Mouse (Mus musculus): ENCODE measurements around the gene Tgfbr3. TPM values are rescaled to one million over a fixed set of nuclear protein-coding genes. Genes with fewer than 3 reads are reported as not detected.

Tgfbr3 gene
- polyA plus RNA-seq, 1 experiment from 2014 or later: 10.5 TPM

DNA sequence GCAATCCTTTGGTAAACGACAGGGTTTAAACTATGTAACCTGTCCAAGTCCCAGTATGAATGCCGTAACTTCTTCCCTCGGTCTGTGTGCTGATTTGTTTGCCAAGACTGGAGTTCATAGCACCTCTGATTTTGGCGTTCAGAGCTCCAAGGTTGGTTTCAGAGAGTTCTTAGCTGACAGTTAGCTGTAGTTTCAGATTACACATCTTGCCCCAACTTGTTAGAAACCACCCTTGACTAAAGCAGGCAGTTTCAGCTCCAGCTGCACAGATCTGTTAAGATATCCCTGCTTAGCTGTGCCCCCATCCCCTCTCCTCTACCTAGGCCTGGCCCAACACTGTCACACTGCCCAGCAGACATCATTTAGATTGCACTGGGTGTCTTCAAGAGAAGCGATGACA is 81.5 kb downstream of the Tgfbr3 start:
- Histone ChIP-seq H3K4me2 (ENCODE audit: low read depth, low read length) (no peak overlapping the region), H3K9me3 (replicated peaks; ENCODE audit: control insufficient read depth, low read length) (no peaks in the 10 kb centered on the region), H3K4me1 (ENCODE audit: control insufficient read depth, insufficient read depth, low read length) (no peaks in the 10 kb centered on the region), H3K9ac (replicated peaks; ENCODE audit: low read length) (no peak overlapping the region), H3K4me3 (ENCODE audit: low read depth, low read length) (no peak overlapping the region), H3K27ac (replicated peaks; ENCODE audit: low read depth, low read length) (no peak overlapping the region), H3K36me3 (replicated peaks; ENCODE audit: control insufficient read depth, insufficient read depth, low read depth, low read length) (no peaks in the 10 kb centered on the region), H3K27me3 (ENCODE audit: control insufficient read depth, insufficient read depth, low read length) (no peaks in the 10 kb centered on the region)
- WGBS: 75% methylated on average over 5 of the region's 5 CpGs
- DNase-seq (ENCODE audit: low spot score) (no peak), ATAC-seq (replicated peaks; ENCODE audit: insufficient number of reproducible peaks, low FRiP score, low TSS enrichment, low read depth) (no peak)

DNA sequence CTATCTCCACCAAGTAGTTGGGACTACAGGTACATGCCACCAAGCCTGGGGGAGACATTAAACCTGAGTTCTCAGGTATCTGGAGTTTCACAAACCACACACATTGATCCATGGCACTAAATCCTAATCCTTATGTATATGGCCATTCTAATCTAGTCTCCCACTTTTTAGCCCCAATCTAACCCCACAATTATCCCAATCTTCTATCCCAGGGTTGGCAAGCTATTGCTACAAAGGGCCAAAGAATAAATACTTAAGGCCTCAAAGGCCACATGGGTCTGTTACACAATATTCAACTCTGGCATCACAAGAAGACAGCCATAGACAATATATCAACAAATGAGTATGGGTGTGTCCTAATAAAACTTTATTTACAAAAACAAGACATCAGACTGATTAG is 85.1 kb downstream of the Tgfbr3 start:
- Histone ChIP-seq H3K27me3 (ENCODE audit: control insufficient read depth, insufficient read depth, low read length) (no peaks in the 10 kb centered on the region), H3K4me2 (ENCODE audit: low read depth, low read length) (no peak overlapping the region), H3K9me3 (replicated peaks; ENCODE audit: control insufficient read depth, low read length) (no peaks in the 10 kb centered on the region), H3K9ac (replicated peaks; ENCODE audit: low read length) (no peak overlapping the region), H3K4me3 (ENCODE audit: low read depth, low read length) (no peak overlapping the region), H3K36me3 (replicated peaks; ENCODE audit: control insufficient read depth, insufficient read depth, low read depth, low read length) (no peaks in the 10 kb centered on the region), H3K27ac (replicated peaks; ENCODE audit: low read depth, low read length) (no peak overlapping the region), H3K4me1 (ENCODE audit: control insufficient read depth, insufficient read depth, low read length) (0 out of 2 replicates have a peak, but pooled peaks cover 9% of the 10 kb centered on the region)
- no peak for ATAC-seq (replicated peaks; ENCODE audit: insufficient number of reproducible peaks, low FRiP score, low TSS enrichment, low read depth)
- no peak for DNase-seq (ENCODE audit: low spot score)

DNA sequence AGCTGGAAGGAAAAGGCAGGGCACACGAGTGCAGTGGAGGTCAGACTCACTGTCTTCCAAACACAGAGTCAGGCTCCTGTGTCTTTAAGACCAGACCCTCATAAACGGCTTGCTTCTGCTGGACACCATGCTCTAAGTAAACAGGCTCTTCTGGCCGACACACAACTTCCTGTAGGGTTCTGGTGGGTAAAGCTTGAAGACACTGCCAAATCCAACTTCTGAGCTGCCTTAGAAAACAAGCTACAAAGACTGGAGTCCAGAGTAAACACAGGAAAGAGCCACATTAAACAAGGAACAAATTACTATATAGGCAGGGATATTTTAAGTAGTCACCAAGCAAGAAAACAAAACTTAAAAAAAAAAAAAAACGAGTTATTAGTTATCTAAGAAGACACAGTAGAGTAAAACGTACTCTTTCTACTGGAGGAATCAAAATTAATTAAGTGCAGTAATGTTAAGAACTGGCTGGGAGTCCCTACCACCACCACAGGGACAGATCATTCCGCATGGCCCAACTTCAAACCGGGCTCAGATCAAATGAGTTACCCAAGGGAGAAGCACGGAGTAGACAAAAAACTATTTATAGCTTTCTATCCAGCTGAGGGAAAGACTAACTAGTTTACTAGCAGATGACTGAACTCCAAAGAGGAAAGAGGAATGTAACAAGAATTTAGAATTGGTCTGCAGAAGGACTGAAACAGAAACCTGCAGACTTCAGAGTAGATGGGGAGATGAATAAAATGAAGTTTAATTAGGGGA is 86.4 kb downstream of the Tgfbr3 start:
- 40% methylated on average over 8 of the region's 8 CpGs for WGBS
- no peaks in the 10 kb centered on the region for H3K27me3 ChIP-seq (ENCODE audit: control insufficient read depth, insufficient read depth, low read length)
- no peak overlapping the region; the same call in 1 of the 2 replicates for H3K27ac ChIP-seq (replicated peaks; ENCODE audit: low read depth, low read length)
- no peaks in the 10 kb centered on the region for H3K36me3 ChIP-seq (replicated peaks; ENCODE audit: control insufficient read depth, insufficient read depth, low read depth, low read length)
- no peak for ATAC-seq (replicated peaks; ENCODE audit: insufficient number of reproducible peaks, low FRiP score, low TSS enrichment, low read depth)
- no peak overlapping the region for H3K4me3 ChIP-seq (ENCODE audit: low read depth, low read length)
- H3K9ac ChIP-seq (replicated peaks; ENCODE audit: low read length): no peak overlapping the region
- no peak for DNase-seq (ENCODE audit: low spot score)
- no peaks in the 10 kb centered on the region for H3K9me3 ChIP-seq (replicated peaks; ENCODE audit: control insufficient read depth, low read length)
- H3K4me1 ChIP-seq (ENCODE audit: control insufficient read depth, insufficient read depth, low read length): 0 out of 2 replicates have a peak, but pooled peaks cover 9% of the 10 kb centered on the region
- no peak overlapping the region for H3K4me2 ChIP-seq (ENCODE audit: low read depth, low read length)

DNA sequence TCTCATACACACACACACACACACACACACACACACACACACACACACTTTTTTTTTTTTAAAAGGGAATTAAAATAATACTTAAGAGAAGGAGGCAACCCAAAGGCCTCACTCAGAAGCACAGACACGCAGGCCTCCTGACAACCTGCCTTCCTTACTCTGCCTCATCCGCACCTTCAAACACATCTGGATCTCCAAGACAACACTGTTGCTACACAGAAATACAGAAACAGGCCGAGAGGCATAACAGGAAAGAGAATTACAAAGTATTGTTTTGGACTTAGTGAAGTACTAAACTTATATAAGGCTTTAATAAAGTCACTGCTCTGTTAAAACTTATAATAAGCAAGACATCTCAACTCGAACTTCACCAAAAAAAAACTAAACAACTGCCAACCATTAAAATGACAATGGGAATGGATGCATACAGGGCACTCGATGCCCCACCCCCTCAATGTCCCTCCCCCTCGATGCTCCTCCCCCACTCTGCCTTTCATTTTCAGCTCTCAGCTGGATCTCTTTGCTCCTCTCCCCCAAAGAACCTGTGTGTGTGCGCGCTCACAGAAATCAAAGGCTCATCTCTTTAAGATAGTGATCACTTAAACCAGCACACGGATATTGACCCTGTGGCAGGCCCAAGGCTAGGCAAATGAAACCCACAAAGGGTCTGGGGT is 87.8 kb downstream of the Tgfbr3 start:
- Histone ChIP-seq H3K4me1 (ENCODE audit: control insufficient read depth, insufficient read depth, low read length) (0 out of 2 replicates have a peak, but pooled peaks cover 9% of the 10 kb centered on the region), H3K4me2 (ENCODE audit: low read depth, low read length) (no peak overlapping the region), H3K9ac (replicated peaks; ENCODE audit: low read length) (no peak overlapping the region), H3K27ac (replicated peaks; ENCODE audit: low read depth, low read length) (no peak overlapping the region), H3K4me3 (ENCODE audit: low read depth, low read length) (no peak overlapping the region), H3K27me3 (ENCODE audit: control insufficient read depth, insufficient read depth, low read length) (no peaks in the 10 kb centered on the region), H3K9me3 (replicated peaks; ENCODE audit: control insufficient read depth, low read length) (no peaks in the 10 kb centered on the region), H3K36me3 (replicated peaks; ENCODE audit: control insufficient read depth, insufficient read depth, low read depth, low read length) (no peaks in the 10 kb centered on the region)
- WGBS: 62% methylated on average over 9 of the region's 9 CpGs
- DNase-seq (ENCODE audit: low spot score) (no peak), ATAC-seq (replicated peaks; ENCODE audit: insufficient number of reproducible peaks, low FRiP score, low TSS enrichment, low read depth) (no peak)

DNA sequence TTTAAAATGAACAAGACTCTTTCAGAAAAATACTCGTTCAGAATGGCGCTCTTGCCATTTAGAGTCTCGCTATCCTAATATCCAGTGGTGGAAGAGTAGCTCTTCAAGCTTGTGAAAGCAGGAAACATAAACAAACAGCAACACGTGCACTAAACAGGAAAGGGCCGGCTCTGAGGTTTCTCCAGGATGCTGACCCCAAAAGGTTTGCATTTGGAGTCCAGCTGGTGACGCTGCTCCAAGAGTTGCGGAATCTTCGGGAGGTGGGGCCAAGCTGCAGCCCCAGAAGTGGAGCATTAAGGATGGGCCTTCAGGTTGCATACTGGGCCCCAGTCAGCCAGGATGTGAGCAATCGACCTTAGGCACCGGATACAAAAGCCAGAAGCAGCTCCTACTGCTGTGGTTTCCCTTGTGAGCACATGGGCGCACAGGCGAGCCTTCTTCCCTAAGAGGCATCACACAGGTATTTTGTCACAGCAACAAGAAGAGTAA is 88.5 kb downstream of the Tgfbr3 start:
- peak; percentile 43 for DNase-seq (ENCODE audit: low spot score)
- H3K4me2 ChIP-seq (ENCODE audit: low read depth, low read length): no peak overlapping the region
- H3K36me3 ChIP-seq (replicated peaks; ENCODE audit: control insufficient read depth, insufficient read depth, low read depth, low read length): no peaks in the 10 kb centered on the region
- WGBS: 33% methylated on average over 12 of the region's 12 CpGs
- H3K4me3 ChIP-seq (ENCODE audit: low read depth, low read length): no peak overlapping the region
- no peaks in the 10 kb centered on the region for H3K9me3 ChIP-seq (replicated peaks; ENCODE audit: control insufficient read depth, low read length)
- H3K4me1 ChIP-seq (ENCODE audit: control insufficient read depth, insufficient read depth, low read length): 0 out of 2 replicates have a peak, but pooled peaks cover 9% of the 10 kb centered on the region
- H3K27me3 ChIP-seq (ENCODE audit: control insufficient read depth, insufficient read depth, low read length): no peaks in the 10 kb centered on the region
- no peak overlapping the region for H3K9ac ChIP-seq (replicated peaks; ENCODE audit: low read length)
- no peak overlapping the region for H3K27ac ChIP-seq (replicated peaks; ENCODE audit: low read depth, low read length)
- no peak for ATAC-seq (replicated peaks; ENCODE audit: insufficient number of reproducible peaks, low FRiP score, low TSS enrichment, low read depth)

DNA sequence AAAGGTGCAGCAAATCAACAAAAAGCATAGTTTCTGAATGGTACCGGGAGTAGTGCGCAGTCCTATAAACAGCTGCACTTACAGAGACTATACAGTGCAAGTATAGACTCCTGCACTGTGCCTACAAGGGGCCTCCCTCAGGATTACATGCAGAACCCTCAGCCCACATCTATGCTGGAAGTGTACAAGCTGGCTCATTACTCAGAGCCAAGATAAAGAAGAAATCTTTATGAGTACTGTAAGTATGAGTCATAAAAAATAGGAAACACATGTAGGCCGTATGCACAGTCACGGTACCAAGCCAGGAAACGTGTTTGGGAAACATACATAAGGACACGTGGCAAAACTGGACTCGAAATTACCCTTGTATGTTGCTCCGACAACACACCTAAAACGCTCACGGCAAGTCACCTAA is 89.2 kb downstream of the Tgfbr3 start:
- Histone ChIP-seq H3K9me3 (replicated peaks; ENCODE audit: control insufficient read depth, low read length) (no peaks in the 10 kb centered on the region), H3K4me3 (ENCODE audit: low read depth, low read length) (no peak overlapping the region), H3K4me2 (ENCODE audit: low read depth, low read length) (no peak overlapping the region), H3K9ac (replicated peaks; ENCODE audit: low read length) (no peak overlapping the region), H3K4me1 (ENCODE audit: control insufficient read depth, insufficient read depth, low read length) (0 out of 2 replicates have a peak, but pooled peaks cover 9% of the 10 kb centered on the region), H3K36me3 (replicated peaks; ENCODE audit: control insufficient read depth, insufficient read depth, low read depth, low read length) (no peaks in the 10 kb centered on the region), H3K27ac (replicated peaks; ENCODE audit: low read depth, low read length) (0 out of 2 replicates have a peak overlapping the region, but pooled peaks have one; percentile 20), H3K27me3 (ENCODE audit: control insufficient read depth, insufficient read depth, low read length) (no peaks in the 10 kb centered on the region)
- WGBS: 56% methylated on average over 10 of the region's 10 CpGs
- peak; percentile 36 for DNase-seq (ENCODE audit: low spot score)
- ATAC-seq (replicated peaks; ENCODE audit: insufficient number of reproducible peaks, low FRiP score, low TSS enrichment, low read depth): no peak; the same call in 1 of the 2 replicates

DNA sequence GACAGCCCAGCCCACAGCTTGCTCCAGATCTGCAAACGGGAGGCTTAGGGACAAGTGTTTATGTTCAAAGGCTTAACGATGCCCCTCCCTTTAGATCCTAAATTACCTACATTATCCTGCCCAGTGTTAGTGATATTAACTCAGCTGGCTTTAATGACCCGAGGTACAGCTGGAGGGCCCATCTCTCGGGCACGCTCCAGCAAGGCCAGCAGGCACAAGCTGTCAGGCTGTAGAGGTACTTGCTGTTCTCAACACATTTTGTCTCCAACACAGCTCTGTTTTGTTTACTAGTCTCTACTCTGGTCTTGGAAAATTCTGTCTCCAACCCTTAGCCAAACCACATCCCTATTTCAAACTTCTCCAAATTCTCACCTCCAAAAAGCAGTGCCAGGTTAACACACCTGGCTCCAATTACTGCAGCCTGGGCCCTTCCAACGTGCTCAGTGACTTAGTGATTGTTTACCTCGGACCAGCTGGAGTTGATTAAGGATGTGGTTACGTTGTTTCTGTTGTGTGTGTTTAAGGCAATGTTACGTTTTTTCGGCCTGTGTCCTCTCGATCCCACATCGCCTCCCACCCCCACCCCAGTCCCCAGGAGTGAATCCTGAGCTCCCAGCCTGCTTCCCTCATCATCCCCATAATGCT is 93.6 kb downstream of the Tgfbr3 start:
- no peaks in the 10 kb centered on the region for H3K27me3 ChIP-seq (ENCODE audit: control insufficient read depth, insufficient read depth, low read length)
- H3K27ac ChIP-seq (replicated peaks; ENCODE audit: low read depth, low read length): peak overlapping the region; percentile 8; the same call in 1 of the 2 replicates
- no peaks in the 10 kb centered on the region for H3K9me3 ChIP-seq (replicated peaks; ENCODE audit: control insufficient read depth, low read length)
- DNase-seq (ENCODE audit: low spot score): peak; percentile 96
- H3K4me1 ChIP-seq (ENCODE audit: control insufficient read depth, insufficient read depth, low read length): 0 out of 2 replicates have a peak, but pooled peaks cover 7% of the 10 kb centered on the region
- no peak overlapping the region for H3K9ac ChIP-seq (replicated peaks; ENCODE audit: low read length)
- no peak overlapping the region for H3K4me3 ChIP-seq (ENCODE audit: low read depth, low read length)
- H3K36me3 ChIP-seq (replicated peaks; ENCODE audit: control insufficient read depth, insufficient read depth, low read depth, low read length): no peaks in the 10 kb centered on the region
- H3K4me2 ChIP-seq (ENCODE audit: low read depth, low read length): no peak overlapping the region
- ATAC-seq (replicated peaks; ENCODE audit: insufficient number of reproducible peaks, low FRiP score, low TSS enrichment, low read depth): peak; percentile 78
- WGBS: 17% methylated on average over 12 of the region's 12 CpGs

Measured in embryonic facial prominence, embryonic 11.5 days (tissue).